Mouse (Mus musculus) yolk sac, embryonic 10.5 days (tissue): ENCODE measurements around the gene Arhgef25.
A peak's percentile ranks its signal among the peaks of the same experiment; 100 is the strongest.

Experiments used
- DNase-seq: peaks from one replicate; pipeline ENCODE4 v3.0.0-alpha.2; 2017; ENCODE audit warnings: low spot score

The Arhgef25 gene

DNA sequence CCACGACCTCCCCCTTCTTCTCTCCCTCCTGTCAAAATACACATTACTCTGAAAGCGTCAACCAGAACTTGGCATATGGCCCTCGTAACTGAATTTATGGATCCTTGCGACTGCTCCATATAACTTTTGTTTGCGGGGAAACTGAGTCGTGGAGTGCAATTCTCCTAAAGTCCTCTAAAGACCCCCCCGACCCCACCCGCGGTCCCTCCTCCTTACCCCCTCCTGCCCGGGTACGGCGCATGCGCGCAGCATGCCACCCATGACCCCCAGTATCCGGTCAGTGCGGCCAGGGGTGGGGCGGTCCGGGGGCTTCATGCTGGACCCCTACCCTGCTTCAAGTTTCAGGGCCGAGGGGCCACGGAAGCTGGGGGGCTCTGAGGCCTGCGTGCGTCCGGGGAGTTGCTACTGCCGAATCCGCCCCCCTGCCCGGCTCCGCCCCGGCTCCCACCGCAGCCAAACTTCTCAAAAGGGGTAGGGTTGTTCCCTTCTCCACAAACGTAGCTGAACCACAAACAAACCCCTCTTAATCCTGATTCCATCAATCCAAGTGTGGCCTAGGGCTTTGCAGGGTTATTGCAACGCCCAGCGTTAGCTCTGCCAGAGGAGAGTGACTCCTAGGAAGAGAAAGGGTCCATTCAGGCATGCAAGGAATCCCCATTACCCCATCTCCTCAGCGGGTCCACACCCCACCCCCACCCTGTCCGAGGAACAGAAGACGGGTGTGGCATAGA is at the start of gene Arhgef25:
TSS of gene Arhgef25 (minus strand) at position 433 of the 731 bp plus-strand sequence.
- DNase-seq: peak; percentile 67

DNA sequence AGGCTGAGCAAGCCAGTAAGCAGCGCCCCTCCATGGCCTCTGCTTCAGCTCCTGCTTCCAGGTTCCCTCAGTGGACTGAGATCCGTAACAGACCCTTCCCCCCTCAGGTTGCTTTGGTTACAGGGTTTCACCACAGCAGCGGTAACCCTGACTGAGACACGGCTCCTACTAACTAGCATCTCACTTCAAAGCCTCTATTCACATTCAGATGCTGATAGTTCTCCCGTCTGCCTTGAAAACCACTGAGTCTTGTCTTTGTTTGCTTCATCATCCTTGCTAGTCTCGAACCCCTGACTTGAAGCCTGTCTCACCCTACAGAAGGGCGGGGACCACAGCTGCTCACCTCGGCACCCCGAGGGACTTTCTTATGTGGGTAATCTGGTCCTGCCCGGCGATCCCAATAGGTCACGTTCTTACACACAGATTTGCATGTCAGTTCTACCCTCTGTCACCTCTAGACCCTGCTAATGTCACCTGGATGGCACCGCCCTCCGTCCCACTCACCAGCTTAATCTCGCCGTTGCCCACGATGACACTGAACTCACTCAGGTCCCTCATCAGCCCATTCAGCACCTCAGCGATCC is 48.5 kb upstream of the Arhgef25 start:
- no peak for DNase-seq

DNA sequence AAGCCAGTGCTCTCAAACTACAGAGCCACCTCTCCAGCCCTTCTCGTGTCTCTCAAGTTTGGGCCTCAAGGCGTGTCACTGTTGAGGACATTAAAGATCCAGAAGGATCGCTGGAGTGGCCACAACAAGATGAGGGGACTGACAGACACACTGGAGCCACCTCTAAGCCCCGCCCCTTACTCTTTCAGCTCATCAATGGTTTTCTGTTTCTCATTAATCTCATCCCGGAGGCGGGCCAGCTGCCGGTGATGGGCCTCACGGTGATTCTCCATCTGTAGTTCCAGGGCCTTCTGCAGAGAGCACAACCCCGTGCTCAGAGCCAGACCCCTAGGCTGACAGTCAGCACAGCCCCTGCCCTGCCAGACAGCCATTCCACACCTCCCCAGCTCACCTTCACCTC is 46.7 kb upstream of the Arhgef25 start:
- DNase-seq: no peak

DNA sequence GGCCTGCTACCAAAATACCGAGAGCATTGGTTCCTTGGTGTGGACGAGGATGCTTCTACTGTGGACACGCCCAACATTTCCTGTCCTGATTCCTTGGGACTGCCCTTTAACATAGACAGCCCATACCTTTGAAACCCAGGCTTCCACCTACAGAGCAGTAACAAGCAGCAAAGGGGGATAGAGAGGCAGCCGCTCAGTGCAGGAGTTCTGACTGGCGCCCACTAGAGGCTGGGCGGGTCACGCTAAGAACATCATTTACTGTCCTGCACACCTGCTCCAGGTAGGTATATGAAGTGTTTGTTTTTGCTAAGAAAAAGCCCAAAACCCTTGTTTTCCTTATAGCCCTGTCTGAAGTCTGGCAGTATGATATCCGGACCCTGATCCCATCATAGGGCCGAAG is 43.3 kb upstream of the Arhgef25 start:
- DNase-seq: no peak

GRCm38 (mm10) chr10:127231741-127232140 is 41.9 kb upstream of the Arhgef25 start:
- DNase-seq: no peak

DNA sequence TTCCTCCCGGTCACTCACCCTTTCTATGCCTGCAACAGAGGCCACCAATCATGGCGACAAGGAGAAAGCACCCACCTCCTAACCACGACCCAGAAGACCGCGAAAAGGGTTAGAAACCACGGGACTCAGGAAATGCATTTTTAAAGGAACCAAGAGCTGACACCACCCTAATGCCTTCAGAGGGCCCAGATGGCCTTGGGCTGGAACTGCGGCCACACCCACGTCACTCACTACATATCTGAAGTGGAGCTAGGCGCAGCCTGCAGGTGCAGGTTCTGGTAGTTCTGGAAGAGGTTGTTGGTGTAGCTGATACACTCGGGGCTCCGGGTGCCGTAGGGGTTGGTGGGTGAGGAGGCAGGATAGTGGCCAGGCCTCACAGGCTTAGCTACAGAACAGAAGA is 40.8 kb upstream of the Arhgef25 start:
- DNase-seq: no peak

DNA sequence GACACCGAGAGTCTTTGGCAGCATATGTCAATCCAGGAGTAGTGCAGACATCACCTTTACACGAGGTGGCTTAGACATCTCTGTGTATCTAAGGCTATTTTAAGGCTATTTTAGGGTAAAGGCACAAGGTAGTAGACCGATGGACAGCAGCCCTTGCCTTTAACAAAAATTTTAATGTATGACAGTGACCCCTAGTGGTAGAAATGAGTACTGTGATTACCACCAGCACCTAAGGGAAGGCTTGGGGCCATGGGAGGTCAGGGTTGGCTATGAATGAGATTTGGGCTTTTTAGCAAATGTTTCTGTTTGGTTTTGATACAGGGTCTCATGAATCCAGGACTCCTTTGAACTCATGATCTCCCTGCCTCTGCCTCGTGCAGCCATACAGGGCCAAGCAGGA is 39.0 kb upstream of the Arhgef25 start:
- DNase-seq: peak; percentile 44

- no peak for DNase-seq
These were observed 37.3 kb upstream of the Arhgef25 start for GRCm38 (mm10) chr10:127227163-127227562.

- no peak for DNase-seq
These were observed 36.5 kb upstream of the Arhgef25 start for GRCm38 (mm10) chr10:127226318-127226895.

DNA sequence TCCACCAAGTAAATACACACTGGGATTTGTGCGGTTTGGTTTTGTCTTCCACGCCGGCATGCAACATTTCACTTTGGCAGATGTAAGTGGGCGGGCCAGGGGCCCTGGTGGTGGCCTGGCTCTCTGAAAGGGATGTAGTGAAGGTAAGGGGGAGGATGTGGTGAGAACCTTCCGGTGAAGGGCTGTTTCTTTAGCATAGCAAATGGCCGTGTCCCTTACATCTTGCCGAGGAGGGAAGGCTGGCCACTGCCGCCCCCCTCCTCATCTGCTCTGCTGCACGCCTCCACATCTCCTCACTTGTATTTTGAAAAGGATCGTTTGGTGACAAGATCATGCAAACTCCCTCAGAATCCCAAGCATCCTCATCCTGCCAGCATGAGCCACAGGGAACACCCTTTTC is 35.8 kb upstream of the Arhgef25 start:
- no peak for DNase-seq

- DNase-seq: no peak
These were observed 35.3 kb upstream of the Arhgef25 start for GRCm38 (mm10) chr10:127225213-127225612.

- no peak for DNase-seq
These were observed 28.5 kb upstream of the Arhgef25 start for GRCm38 (mm10) chr10:127218339-127218738.

- no peak for DNase-seq
These were observed 27.3 kb upstream of the Arhgef25 start for GRCm38 (mm10) chr10:127217177-127217576.

DNA sequence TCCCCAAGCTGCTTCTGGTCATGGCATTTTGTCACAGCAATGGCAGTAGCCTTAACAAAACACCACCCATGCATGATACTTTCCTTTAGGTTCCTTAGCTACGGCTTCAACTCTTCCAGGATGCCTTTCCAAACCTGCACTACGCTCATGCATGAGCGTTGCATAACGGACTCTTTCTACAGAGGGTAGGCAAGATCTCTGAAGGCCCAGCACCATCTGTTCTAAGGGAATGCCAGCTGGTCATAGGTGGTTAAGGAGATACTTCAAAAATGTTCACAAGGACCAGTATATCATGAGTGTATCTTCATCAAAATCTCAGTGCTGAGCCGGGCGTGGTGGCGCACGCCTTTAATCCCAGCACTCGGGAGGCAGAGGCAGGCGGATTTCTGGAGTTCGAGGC is 26.6 kb upstream of the Arhgef25 start:
- DNase-seq: no peak

DNA sequence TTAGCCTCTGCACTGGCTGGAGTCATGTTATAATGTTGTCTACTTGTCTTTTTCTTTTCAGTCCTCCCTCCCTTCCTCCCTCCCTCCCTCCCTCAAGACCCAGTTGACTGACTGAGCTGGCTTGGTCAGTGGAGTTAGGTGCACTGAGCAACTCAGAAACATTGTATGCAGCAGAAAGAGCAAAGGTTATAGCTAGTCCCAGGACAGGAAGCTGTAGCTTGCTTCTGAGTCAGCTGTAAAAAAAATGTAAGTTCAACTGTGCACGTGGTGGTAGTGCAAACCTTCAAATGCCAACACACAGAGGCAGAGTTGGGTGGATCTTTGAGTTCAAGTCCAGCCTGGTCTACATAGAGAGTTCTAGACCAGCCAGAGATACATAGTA is 24.5 kb upstream of the Arhgef25 start:
- peak; percentile 75 for DNase-seq

- DNase-seq: no peak
These were observed 24.0 kb upstream of the Arhgef25 start for GRCm38 (mm10) chr10:127213704-127214421.

DNA sequence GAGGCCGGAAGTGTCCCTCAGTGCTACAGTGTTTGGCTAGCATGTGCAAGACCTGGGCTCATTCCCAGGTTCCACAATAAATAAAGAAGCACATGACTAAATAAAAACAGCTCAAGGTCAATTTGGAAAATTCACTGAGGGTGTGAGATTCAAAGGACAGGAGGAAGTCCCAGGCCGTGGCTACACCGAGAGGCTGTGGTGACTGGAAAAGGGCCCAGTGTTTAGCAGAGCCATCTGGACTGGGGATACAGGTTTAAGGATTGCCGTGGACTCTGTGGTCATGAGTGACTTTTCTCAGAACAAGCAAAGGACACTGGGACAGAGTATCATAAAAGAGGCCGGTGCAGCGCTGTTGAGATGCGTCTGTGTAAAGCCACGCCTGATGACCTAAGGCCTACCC is 23.4 kb upstream of the Arhgef25 start:
- DNase-seq: no peak

DNA sequence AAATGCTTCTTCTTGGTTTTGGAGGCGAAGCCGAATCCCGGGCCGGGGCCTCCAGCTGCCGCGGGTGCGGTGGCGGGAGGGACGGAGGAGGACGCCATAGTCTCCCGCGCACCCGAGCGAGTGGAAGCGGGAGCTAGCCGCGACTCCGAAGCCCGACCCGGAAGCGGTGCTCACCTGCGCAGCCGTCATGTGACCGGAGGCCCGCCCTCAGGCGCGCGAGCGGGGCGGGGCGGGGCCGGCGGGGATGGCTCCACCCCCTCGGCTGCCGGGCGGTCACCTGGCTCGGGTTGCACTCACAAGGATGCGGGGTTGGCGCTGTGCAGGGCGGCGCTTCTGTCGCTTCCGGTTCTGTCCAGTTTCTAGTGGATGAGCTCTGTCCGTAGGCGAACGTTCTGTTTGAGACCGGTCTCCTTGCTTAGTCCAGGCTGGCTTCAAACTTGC is 21.6 kb upstream of the Arhgef25 start, which contains the start of gene Pip4k2c:
TSS of gene Pip4k2c (minus strand) at position 172 of the 441 bp plus-strand sequence.
- peak; percentile 94 for DNase-seq

GRCm38 (mm10) chr10:127210961-127211405 is 21.1 kb upstream of the Arhgef25 start:
- DNase-seq: no peak

DNA sequence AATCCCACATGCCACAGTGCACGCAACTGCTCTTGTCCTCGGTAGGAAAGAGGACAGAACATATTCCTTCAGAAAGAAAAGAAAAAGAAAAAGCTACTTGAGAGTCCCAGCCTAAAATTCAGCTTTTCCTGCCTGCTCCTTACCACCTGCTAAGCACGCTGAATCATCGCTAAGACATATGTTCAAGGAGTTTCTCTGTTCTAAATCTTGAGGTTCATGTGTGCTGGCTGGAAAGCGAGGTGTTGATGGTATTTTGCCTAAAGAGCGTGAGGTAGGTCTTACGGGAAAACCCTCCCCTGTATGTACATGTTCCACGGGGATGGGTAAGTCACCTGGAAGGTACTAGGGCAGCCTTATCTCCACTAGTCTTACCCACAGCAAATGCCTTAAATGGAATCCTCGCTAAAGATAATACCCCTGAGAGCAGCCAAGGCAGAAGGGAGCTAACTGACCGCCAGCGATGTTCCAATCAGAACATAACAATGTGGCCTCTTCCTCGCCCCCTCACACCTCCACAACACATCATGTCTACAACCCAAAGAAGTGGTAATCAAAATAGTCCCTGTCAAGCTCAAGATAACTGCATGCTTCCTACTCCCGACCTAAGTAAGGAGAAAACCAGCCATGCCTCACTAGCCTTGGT is 20.2 kb upstream of the Arhgef25 start:
- DNase-seq: peak; percentile 2

DNA sequence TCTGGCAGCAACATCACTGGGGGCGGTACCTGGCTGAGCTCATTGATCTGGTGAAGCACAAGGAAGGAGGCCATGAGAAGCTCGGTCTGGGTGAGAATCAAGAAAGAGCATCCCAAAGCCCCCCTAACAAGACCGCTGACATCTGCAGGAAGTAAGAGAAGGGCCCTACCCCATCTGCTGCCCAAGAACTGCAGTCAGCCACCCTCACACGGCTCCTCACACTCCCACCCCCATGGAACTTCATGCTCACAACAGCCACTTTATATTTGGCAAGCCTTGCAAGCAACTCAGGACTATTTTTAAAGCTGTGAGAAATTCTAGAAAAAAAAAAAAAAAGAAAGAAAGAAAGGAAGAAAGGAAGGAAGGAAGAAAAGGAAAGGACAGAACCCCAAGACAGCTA is 19.0 kb upstream of the Arhgef25 start:
- DNase-seq: no peak

GRCm38 (mm10) chr10:127205373-127205772 is 15.5 kb upstream of the Arhgef25 start:
- DNase-seq: peak; percentile 61
